Mouse (Mus musculus): ENCODE data around the gene Rbms1. TPM values are rescaled to one million over a fixed set of nuclear protein-coding genes. Genes with fewer than 3 reads are reported as not detected.

Gene Rbms1
- total RNA-seq, 4 experiments from 2014 or later, result 12.5 to 16.6 (median 13.3) TPM

- DNase-seq (ENCODE audit: low spot score in 2 of 2), result no peak
These were observed 150.0 kb downstream of the Rbms1 start for GRCm38 (mm10) chr2:60812949-60813348.

GRCm38 (mm10) chr2:60810617-60811016 is 152.4 kb downstream of the Rbms1 start:
- DNase-seq (ENCODE audit: low spot score in 2 of 2), result no peak

GRCm38 (mm10) chr2:60809441-60809921 is 153.5 kb downstream of the Rbms1 start:
- DNase-seq (ENCODE audit: low spot score in 2 of 2), result no peak

- no peak for DNase-seq (ENCODE audit: low spot score in 2 of 2)
These were observed 154.2 kb downstream of the Rbms1 start for GRCm38 (mm10) chr2:60808822-60809221.

GRCm38 (mm10) chr2:60807341-60808195 is 155.4 kb downstream of the Rbms1 start:
- no peak for DNase-seq (ENCODE audit: low spot score in 2 of 2)

- no peak for DNase-seq (ENCODE audit: low spot score in 2 of 2)
These were observed 158.2 kb downstream of the Rbms1 start for GRCm38 (mm10) chr2:60804763-60805162.

- no peak for DNase-seq (ENCODE audit: low spot score in 2 of 2)
These were observed 159.6 kb downstream of the Rbms1 start for GRCm38 (mm10) chr2:60803377-60803776.

GRCm38 (mm10) chr2:60802828-60803227 is 160.2 kb downstream of the Rbms1 start:
- DNase-seq (ENCODE audit: low spot score in 2 of 2), result no peak

GRCm38 (mm10) chr2:60802191-60802590 is 160.8 kb downstream of the Rbms1 start:
- DNase-seq (ENCODE audit: low spot score in 2 of 2), result no peak

GRCm38 (mm10) chr2:60801571-60802155 is 161.3 kb downstream of the Rbms1 start:
- no peak for DNase-seq (ENCODE audit: low spot score in 2 of 2)

- no peak for DNase-seq (ENCODE audit: low spot score in 2 of 2)
These were observed 162.0 kb downstream of the Rbms1 start for GRCm38 (mm10) chr2:60800921-60801558.

GRCm38 (mm10) chr2:60799816-60800215 is 163.2 kb downstream of the Rbms1 start:
- no peak for DNase-seq (ENCODE audit: low spot score in 2 of 2)

- no peak for DNase-seq (ENCODE audit: low spot score in 2 of 2)
These were observed 164.0 kb downstream of the Rbms1 start for GRCm38 (mm10) chr2:60798767-60799529.

- no peak for DNase-seq (ENCODE audit: low spot score in 2 of 2)
These were observed 165.9 kb downstream of the Rbms1 start for GRCm38 (mm10) chr2:60796969-60797669.

- DNase-seq (ENCODE audit: low spot score in 2 of 2), result no peak
These were observed 166.4 kb downstream of the Rbms1 start for GRCm38 (mm10) chr2:60796616-60796968.

- DNase-seq (ENCODE audit: low spot score in 2 of 2), result no peak
These were observed 167.1 kb downstream of the Rbms1 start for GRCm38 (mm10) chr2:60795861-60796260.

- no peak for DNase-seq (ENCODE audit: low spot score in 2 of 2)
These were observed 170.5 kb downstream of the Rbms1 start for GRCm38 (mm10) chr2:60792506-60792905.

- no peak for DNase-seq (ENCODE audit: low spot score in 2 of 2)
These were observed 173.9 kb downstream of the Rbms1 start for GRCm38 (mm10) chr2:60789126-60789525.

GRCm38 (mm10) chr2:60788173-60788908 is 174.7 kb downstream of the Rbms1 start:
- no peak for DNase-seq (ENCODE audit: low spot score in 2 of 2)

GRCm38 (mm10) chr2:60787088-60787487 is 175.9 kb downstream of the Rbms1 start:
- DNase-seq (ENCODE audit: low spot score in 2 of 2), result no peak
